Mouse (Mus musculus) layer of hippocampus, adult 2 months (tissue): ENCODE measurements at regions not wholly inside any gene's neighbourhood (a gene's known extent, or its start where the extent isn't known, plus 50 kb on each side); places are given as distances from the start of the nearest gene placed in this dataset.
"Not testable (repeated sequence)": the region's sequence is repeated elsewhere in the genome, so short reads cannot be mapped to it uniquely, and the experiment has no call there.

ENCODE experiments used
- DNase-seq, 2 experiments: peaks; one replicate each; pipeline ENCODE4 v3.0.0; 2022; ENCODE audit warnings: low spot score in 2 of 2
- H3K27ac ChIP-seq: fragments of 200-600 bp; 2 replicates; pipeline ENCODE4 v1.8.1; 2022
- H3K4me3 ChIP-seq: fragments of 200-600 bp; 2 replicates; pipeline ENCODE4 v1.8.1; 2022; ENCODE audit warnings: mild to moderate bottlenecking
- CTCF ChIP-seq: fragments of 200-600 bp; conservative IDR thresholded peaks from 2 replicates; pipeline ENCODE4 v1.8.1; 2022; ENCODE audit warnings: antibody characterized with exemption, mild to moderate bottlenecking, moderate library complexity

DNA sequence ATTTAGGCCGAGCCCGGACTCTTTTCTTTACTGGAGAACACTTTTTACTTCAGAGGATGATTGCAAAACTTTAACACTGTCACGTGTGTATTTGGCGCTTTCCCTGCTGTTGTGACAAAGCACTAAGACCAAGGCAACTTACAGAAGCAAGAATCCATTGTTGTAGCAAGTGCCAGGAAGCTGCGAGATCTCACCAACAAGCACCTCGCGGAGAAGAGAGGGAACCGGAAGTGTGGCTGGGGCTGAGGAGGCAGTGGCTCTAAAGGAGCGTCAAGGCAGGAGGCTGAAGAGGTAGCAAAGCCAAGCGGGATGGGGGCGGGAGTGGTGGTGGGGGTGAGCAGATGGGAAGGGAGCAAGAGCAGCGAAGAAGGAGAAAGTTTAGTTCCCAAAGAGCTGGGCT is 121.7 kb upstream of the Ubl3 start:
- no peak for TF ChIP-seq CTCF
- no peak overlapping the region for H3K27ac ChIP-seq

DNA sequence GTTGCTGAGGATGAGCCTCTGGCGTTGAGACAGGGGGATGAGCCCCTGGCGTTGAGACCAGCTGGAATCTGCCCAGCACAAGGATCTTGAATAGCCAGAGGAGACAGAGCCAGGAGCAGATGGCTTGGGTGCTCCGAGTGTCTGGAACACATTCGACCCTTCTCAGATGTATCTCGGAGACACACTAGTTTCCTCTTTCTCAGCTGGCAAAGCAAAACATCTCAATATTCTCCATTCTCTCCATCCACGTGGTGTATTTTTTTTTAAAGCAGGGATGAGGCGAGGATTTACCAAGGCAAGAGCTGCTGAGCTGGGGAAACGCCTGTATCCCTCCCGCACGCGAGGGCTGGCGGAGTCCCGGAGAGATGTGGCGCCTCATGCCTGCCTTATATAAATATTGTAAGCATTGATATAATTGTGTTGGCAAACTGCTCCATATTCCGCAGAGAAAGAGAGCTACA is 109.7 kb upstream of the Ubl3 start:
- peak; percentile 23 to 30 for DNase-seq
- Histone ChIP-seq H3K4me3 (peak overlapping the region; percentile 33; the same call in 1 of the 2 replicates), H3K27ac (no peak overlapping the region)
- no peak for TF ChIP-seq CTCF

More for the DNA sequence above, 121.7 kb upstream of the Ubl3 start:
- no peak for DNase-seq
- no peak overlapping the region for H3K4me3 ChIP-seq

DNA sequence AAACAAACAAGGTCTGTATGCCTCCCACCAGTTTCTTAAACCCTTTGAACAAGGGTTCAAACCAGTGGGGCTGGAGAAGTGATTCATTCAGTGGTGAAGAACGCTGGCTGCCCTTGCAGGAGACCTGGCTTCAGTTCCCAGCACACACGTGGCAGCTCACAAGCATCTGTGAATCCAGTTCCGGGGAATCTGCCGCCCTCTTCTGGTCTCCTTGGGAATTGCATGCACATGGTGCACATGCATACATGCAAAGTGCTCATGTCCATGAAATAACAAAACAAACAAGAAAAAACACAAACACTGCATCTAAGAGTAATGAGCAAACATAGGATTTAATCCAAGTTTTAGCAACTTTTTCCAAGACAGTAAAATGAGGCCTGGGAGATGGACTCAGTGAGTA is 108.5 kb upstream of the Ubl3 start:
- no peak for DNase-seq
- H3K4me3 ChIP-seq = no peak overlapping the region
- TF ChIP-seq CTCF = peak; percentile 61
- no peak overlapping the region for H3K27ac ChIP-seq

DNA sequence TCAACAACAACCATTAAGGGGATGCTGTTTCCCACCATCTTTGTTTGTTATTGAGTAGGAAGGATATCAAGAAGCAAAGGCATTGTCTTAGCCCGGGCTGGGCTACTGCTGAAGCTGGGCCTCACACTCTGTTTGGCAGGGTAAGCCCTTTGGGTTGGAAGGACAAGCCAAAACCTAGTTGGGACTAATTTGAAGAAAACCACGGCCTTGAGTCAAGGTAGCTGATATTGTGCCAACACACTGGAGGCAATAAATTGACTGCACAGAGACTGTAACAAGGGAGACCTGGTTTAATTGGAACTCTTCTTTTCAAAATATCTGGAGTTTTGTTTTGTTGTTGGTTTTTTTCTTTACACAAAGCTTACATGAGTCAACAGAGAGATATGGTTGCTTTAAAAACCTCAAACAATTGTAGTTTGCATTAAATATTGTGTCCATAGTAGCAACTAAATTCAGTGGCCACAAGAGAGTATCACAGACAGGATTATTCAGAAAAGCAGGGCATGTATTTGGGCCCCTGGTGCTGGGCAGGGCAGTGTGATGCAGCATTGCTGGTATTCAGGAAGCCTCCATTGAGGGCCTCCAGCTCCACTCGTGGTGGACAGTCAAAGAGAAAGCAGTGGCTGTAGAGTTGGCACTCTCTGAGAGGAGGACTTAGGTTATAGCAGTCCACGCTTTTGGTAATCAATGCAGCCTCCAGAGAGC is 105.5 kb upstream of the Ubl3 start:
- DNase-seq = no peak
- Histone ChIP-seq H3K4me3 (no peak overlapping the region), H3K27ac (no peak overlapping the region)
- no peak for TF ChIP-seq CTCF

DNA sequence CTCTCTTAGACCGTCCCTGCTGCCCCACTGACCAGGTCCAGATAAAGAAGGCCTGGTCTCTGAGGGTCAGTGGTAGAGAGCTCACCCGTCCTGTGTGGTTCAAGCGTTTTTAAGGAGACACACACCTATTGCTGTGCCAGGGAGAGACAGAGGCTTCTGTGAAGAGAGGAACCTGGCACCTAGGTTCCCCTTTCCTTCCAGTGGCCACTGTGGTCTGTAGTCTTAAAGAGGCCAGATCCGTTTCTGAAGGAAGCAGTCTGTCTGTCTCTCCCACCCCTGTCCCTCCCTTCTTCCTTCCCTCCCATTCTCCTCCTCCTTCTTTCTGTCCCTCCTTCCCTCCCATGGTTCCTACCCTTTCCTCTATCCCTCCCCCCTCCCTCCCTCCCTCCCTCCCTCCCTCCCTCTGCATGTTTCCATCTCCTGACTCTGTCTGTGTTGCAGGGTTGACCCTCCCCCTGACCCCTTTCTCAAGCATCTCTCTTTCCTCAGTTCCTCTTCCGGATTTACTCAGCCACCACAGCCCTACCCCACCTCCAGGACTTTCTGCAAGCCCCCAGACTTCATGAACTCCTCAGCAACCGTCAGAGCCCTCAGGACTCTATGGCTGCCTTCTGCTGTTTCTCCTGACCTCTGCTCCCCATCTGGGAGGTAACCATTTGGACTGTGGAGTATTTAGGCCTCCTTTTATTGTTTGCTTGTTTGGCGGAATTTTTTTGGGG is 100.1 kb upstream of the Ubl3 start:
- TF ChIP-seq CTCF = no peak
- H3K27ac ChIP-seq = no peak overlapping the region
- no peak overlapping the region for H3K4me3 ChIP-seq
- DNase-seq = no peak

DNA sequence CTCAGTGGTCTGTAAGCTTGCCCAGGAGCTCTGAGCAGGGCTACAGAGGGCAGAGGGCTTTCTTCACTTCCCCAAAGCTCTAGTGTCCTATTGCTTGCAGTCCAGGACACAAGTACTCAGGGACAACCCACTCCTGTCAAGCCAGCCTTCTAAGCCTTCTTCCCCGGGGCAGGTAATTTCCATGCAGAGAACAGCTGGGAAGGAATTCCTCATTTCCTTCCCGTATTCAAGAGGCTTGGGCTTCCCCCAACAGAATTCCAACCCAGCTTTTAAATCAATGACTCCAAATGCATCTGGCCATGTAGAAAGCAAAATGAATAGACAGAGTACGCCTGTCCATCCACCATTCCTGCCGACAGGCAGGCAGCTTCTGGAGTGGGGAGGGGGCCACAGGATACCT is 99.1 kb upstream of the Ubl3 start:
- no peak for TF ChIP-seq CTCF
- Histone ChIP-seq H3K4me3 (no peak overlapping the region), H3K27ac (no peak overlapping the region)
- no peak for DNase-seq

DNA sequence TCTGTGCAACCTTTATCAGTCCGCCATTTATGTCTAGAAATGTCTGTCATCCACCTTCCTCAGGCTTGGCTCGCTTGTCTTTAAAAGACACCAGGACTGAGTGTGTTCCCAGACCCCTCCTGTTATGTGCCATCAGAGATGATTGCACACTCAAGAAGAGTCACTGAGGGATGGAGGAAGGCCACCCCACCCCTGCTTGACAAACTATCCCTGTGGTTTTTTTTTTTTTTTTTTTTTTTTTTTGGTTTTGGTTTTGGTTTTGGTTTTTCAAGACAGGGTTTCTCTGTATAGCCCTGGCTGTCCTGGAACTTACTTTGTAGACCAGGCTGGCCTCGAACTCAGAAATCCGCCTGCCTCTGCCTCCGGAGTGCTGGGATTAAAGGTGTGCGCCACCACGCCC is 97.0 kb upstream of the Ubl3 start:
- not testable (repeated sequence) for H3K27ac ChIP-seq, DNase-seq, H3K4me3 ChIP-seq

DNA sequence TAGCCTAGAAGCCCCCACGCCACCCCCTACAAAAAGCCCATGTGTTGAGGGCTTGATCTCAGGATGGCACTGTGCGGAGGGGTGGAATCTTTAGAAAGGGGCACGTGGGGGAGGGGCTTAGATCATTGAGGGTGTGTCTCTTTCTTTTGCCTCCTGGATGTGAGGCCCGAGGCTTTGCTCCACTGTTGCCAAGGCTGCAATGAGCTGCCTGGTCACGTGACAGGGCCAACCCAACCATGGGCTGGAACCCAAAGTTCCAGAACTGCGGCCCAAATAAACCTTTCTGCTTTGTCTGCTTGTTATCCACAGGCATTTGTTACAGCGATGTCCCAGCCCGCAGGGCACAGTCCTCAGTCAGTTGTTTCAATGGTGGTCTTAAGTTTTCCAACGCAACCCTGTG is 96.5 kb upstream of the Ubl3 start:
- Histone ChIP-seq H3K27ac (no peak overlapping the region), H3K4me3 (no peak overlapping the region)
- DNase-seq = no peak
- no peak for TF ChIP-seq CTCF

DNA sequence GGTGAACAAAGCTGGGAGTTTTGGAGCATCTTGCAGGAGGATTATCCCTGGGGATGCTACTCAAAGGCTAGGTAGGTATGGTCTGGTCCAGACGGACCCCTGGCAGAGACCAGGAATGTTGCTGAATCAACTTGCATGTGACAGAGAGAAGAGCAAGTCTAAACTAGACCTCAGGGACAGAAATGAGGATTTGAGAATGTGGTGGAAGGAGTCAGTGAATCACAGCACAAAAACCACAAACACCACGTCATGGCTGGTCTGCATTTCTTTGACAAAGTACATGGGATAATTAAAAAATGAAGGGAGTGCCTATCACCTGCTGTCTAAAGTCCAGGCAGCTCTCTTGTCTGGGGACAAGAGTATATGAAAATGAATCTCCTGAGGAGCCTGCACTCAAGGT is 95.1 kb upstream of the Ubl3 start:
- Histone ChIP-seq H3K4me3 (no peak overlapping the region), H3K27ac (no peak overlapping the region)
- DNase-seq = no peak
- TF ChIP-seq CTCF = no peak

DNA sequence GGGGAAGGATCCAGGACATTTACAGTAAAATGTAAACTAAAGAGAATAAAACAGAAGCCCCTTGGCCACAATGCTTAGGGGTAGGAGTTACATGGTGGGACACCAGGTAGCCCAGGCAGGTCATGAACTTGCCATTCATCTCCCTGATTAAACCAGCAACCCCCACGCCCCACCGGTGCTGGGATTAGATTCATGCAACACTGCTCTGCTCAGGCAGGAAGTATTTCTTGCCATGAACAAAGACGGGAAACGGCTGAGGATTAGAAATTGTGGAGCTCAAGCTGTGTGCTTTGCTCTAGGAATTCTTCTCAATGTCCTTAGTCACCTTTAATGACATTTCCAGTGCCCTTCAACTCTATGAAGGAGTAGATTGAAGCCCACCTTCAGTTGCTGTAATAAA is 93.2 kb upstream of the Ubl3 start:
- H3K4me3 ChIP-seq = no peak overlapping the region
- no peak overlapping the region for H3K27ac ChIP-seq
- TF ChIP-seq CTCF = no peak
- no peak for DNase-seq

DNA sequence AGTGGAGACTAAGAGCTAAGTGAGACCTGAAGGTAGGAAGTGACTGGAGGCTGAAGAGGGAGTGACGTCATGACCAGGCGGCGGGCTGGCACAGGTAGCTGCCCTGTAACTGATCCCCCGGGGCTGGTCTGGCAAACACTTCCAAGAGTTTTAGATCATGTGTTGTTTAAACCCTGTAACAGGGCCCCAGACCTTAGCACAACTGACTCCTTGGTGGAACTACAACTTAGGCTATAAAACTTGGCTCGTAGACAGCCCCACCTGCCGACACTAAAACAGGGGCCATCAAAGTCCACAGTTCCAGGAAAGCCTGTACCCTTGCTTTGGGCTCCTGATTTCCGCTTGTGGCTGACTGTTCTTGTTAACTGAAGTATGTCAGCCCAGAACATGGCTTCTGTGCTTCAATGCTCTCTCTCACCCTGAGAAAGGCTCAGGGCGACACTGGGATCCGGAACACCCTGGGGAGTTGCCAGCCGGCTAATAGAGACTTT is 92.6 kb upstream of the Ubl3 start:
- no peak overlapping the region for H3K27ac ChIP-seq
- TF ChIP-seq CTCF = no peak

DNA sequence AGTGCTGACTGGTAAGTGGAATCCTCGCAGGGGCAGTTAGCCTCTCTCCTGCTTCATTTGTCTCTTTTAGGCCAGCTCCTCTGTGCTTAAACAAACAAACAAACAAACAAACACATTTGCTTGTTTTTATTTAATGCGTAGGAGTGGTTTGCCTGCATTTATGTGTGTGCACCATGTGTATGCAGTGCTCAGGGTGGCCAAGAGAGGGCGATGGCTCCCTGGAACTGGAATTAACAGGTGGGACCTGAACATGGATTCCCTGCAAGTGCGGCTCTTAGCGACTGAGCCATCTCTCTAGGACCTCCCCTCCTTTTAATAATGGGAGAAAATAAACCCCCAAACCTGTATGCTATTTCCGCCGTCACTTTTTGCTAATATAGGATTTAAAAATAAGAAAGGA is 91.8 kb upstream of the Ubl3 start:
- TF ChIP-seq CTCF = peak; percentile 44
- DNase-seq = no peak
- H3K4me3 ChIP-seq = no peak overlapping the region
- H3K27ac ChIP-seq = no peak overlapping the region

More for the DNA sequence above, 92.6 kb upstream of the Ubl3 start:
- DNase-seq = no peak
- H3K4me3 ChIP-seq = no peak overlapping the region

DNA sequence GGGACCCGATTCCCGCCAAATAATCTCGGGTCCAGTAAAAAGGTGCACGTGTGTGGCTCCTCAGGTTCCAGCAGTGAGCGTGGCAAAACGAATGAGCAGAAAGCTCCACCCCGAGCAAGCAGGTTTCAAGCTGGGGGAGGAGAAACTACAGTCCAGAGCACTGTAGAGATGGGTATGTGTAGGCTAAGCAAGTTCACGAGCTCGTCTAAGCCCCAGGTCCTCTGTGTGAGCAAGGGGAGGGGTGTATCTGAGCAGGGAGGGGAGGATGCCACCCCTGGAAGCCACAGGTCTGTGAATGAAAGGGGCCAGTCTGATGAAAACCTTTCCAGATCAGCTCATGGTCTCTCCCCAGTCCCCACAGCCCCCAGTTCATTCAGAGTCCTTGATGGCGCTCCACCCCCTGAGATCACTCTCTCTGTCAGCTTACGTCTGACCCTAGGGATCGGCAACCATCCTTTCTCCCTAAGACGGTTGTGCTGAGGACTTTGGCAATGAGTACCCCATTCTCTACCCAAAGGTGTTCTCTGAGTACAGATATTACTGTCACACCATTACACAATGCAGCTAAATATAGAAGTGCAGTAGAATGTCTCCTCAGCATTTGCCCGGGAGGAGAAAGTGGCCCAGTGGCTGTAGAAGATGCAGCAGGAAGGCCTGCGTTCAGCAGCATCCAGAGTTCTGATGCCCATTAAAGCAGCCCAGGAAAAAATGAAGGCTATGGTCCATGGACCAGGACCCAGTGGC is 89.2 kb upstream of the Ubl3 start:
- H3K4me3 ChIP-seq = no peak overlapping the region
- DNase-seq = no peak
- no peak overlapping the region for H3K27ac ChIP-seq
- no peak for TF ChIP-seq CTCF
